Mouse (Mus musculus): ENCODE measurements at regions not wholly inside any gene's neighbourhood (a gene's known extent, or its start where the extent isn't known, plus 50 kb on each side); places are given as distances from the start of the nearest gene placed in this dataset.
"Not testable (repeated sequence)": the region's sequence is repeated elsewhere in the genome, so short reads cannot be mapped to it uniquely, and the experiment has no call there.

- WGBS = 69% methylated on average over 5 of the region's 5 CpGs
Measured at GRCm38 (mm10) chr14:113838237-113838636, 523.8 kb downstream of the Tpm3-rs7 start.

GRCm38 (mm10) chr14:113847836-113848235, 533.4 kb downstream of the Tpm3-rs7 start:
- not testable (repeated sequence) for ATAC-seq (ENCODE audit: insufficient number of reproducible peaks, low FRiP score, low TSS enrichment, low read depth); H3K9me3 ChIP-seq (ENCODE audit: control insufficient read depth, low read length); H3K27ac ChIP-seq (replicated peaks; ENCODE audit: low read depth, low read length); H3K4me1 ChIP-seq (ENCODE audit: control insufficient read depth, insufficient read depth, low read length); H3K9ac ChIP-seq (ENCODE audit: low read length); H3K4me2 ChIP-seq (ENCODE audit: low read depth, severe bottlenecking); H3K36me3 ChIP-seq (ENCODE audit: control insufficient read depth, insufficient read depth, low read length); H3K27me3 ChIP-seq (ENCODE audit: control insufficient read depth, insufficient read depth, low read length); DNase-seq (ENCODE audit: low spot score); H3K4me3 ChIP-seq (ENCODE audit: low read depth, low read length)
- WGBS = 93% methylated on average over 1 of the region's 1 CpGs

More at GRCm38 (mm10) chr14:113838237-113838636, 523.8 kb downstream of the Tpm3-rs7 start:
- Histone ChIP-seq H3K9ac (ENCODE audit: low read length) (no peak overlapping the region), H3K36me3 (ENCODE audit: control insufficient read depth, insufficient read depth, low read length) (no peaks in the 10 kb centered on the region), H3K27ac (replicated peaks; ENCODE audit: low read depth, low read length) (no peak overlapping the region), H3K4me1 (ENCODE audit: control insufficient read depth, insufficient read depth, low read length) (no peaks in the 10 kb centered on the region), H3K4me3 (ENCODE audit: low read depth, low read length) (no peak overlapping the region), H3K27me3 (ENCODE audit: control insufficient read depth, insufficient read depth, low read length) (no peaks in the 10 kb centered on the region), H3K9me3 (ENCODE audit: control insufficient read depth, low read length) (no peaks in the 10 kb centered on the region), H3K4me2 (ENCODE audit: low read depth, severe bottlenecking) (no peak overlapping the region)
- ATAC-seq (ENCODE audit: insufficient number of reproducible peaks, low FRiP score, low TSS enrichment, low read depth) (0 out of 2 replicates have a peak, but pooled peaks have one; percentile 31), DNase-seq (ENCODE audit: low spot score) (no peak)

- Histone ChIP-seq H3K4me2 (ENCODE audit: low read depth, severe bottlenecking) (no peak overlapping the region), H3K9me3 (ENCODE audit: control insufficient read depth, low read length) (no peaks in the 10 kb centered on the region), H3K4me3 (ENCODE audit: low read depth, low read length) (no peak overlapping the region), H3K27me3 (ENCODE audit: control insufficient read depth, insufficient read depth, low read length) (no peaks in the 10 kb centered on the region), H3K27ac (replicated peaks; ENCODE audit: low read depth, low read length) (no peak overlapping the region), H3K9ac (ENCODE audit: low read length) (no peak overlapping the region), H3K4me1 (ENCODE audit: control insufficient read depth, insufficient read depth, low read length) (no peaks in the 10 kb centered on the region), H3K36me3 (ENCODE audit: control insufficient read depth, insufficient read depth, low read length) (no peaks in the 10 kb centered on the region)
- 68% methylated on average over 4 of the region's 4 CpGs for WGBS
- ATAC-seq (ENCODE audit: insufficient number of reproducible peaks, low FRiP score, low TSS enrichment, low read depth) (no peak), DNase-seq (ENCODE audit: low spot score) (no peak)
Measured at GRCm38 (mm10) chr14:113852988-113853387, 538.6 kb downstream of the Tpm3-rs7 start.

GRCm38 (mm10) chr14:113867123-113868019, 553.0 kb downstream of the Tpm3-rs7 start:
- H3K27ac ChIP-seq (replicated peaks; ENCODE audit: low read depth, low read length) = no peak overlapping the region
- ATAC-seq (ENCODE audit: insufficient number of reproducible peaks, low FRiP score, low TSS enrichment, low read depth) = no peak
- H3K4me3 ChIP-seq (ENCODE audit: low read depth, low read length) = no peak overlapping the region
- no peaks in the 10 kb centered on the region for H3K9me3 ChIP-seq (ENCODE audit: control insufficient read depth, low read length)
- no peak for DNase-seq (ENCODE audit: low spot score)
- no peaks in the 10 kb centered on the region for H3K4me1 ChIP-seq (ENCODE audit: control insufficient read depth, insufficient read depth, low read length)
- 88% methylated on average over 5 of the region's 5 CpGs for WGBS
- no peak overlapping the region for H3K9ac ChIP-seq (ENCODE audit: low read length)
- no peaks in the 10 kb centered on the region for H3K36me3 ChIP-seq (ENCODE audit: control insufficient read depth, insufficient read depth, low read length)
- no peaks in the 10 kb centered on the region for H3K27me3 ChIP-seq (ENCODE audit: control insufficient read depth, insufficient read depth, low read length)
- no peak overlapping the region for H3K4me2 ChIP-seq (ENCODE audit: low read depth, severe bottlenecking)

GRCm38 (mm10) chr14:113883581-113883980, 569.2 kb downstream of the Tpm3-rs7 start:
- Histone ChIP-seq H3K9ac (ENCODE audit: low read length) (no peak overlapping the region), H3K9me3 (ENCODE audit: control insufficient read depth, low read length) (no peaks in the 10 kb centered on the region), H3K27me3 (ENCODE audit: control insufficient read depth, insufficient read depth, low read length) (no peaks in the 10 kb centered on the region), H3K27ac (replicated peaks; ENCODE audit: low read depth, low read length) (no peak overlapping the region), H3K36me3 (ENCODE audit: control insufficient read depth, insufficient read depth, low read length) (no peaks in the 10 kb centered on the region), H3K4me1 (ENCODE audit: control insufficient read depth, insufficient read depth, low read length) (no peaks in the 10 kb centered on the region), H3K4me3 (ENCODE audit: low read depth, low read length) (no peak overlapping the region), H3K4me2 (ENCODE audit: low read depth, severe bottlenecking) (no peak overlapping the region)
- no peak for DNase-seq (ENCODE audit: low spot score)
- ATAC-seq (ENCODE audit: insufficient number of reproducible peaks, low FRiP score, low TSS enrichment, low read depth) = no peak

GRCm38 (mm10) chr14:113886925-113887871, 572.8 kb downstream of the Tpm3-rs7 start:
- no peak for ATAC-seq (ENCODE audit: insufficient number of reproducible peaks, low FRiP score, low TSS enrichment, low read depth)

GRCm38 (mm10) chr14:113930779-113931178, 616.4 kb downstream of the Tpm3-rs7 start:
- ATAC-seq (ENCODE audit: insufficient number of reproducible peaks, low FRiP score, low TSS enrichment, low read depth) = no peak
- Histone ChIP-seq H3K4me2 (ENCODE audit: low read depth, severe bottlenecking) (no peak overlapping the region), H3K36me3 (ENCODE audit: control insufficient read depth, insufficient read depth, low read length) (no peaks in the 10 kb centered on the region), H3K27me3 (ENCODE audit: control insufficient read depth, insufficient read depth, low read length) (no peaks in the 10 kb centered on the region), H3K27ac (replicated peaks; ENCODE audit: low read depth, low read length) (no peak overlapping the region), H3K9me3 (ENCODE audit: control insufficient read depth, low read length) (no peaks in the 10 kb centered on the region), H3K9ac (ENCODE audit: low read length) (no peak overlapping the region), H3K4me1 (ENCODE audit: control insufficient read depth, insufficient read depth, low read length) (no peaks in the 10 kb centered on the region), H3K4me3 (ENCODE audit: low read depth, low read length) (no peak overlapping the region)
- DNase-seq (ENCODE audit: low spot score) = no peak
- WGBS = 77% methylated on average over 1 of the region's 1 CpGs

More at GRCm38 (mm10) chr14:113886925-113887871, 572.8 kb downstream of the Tpm3-rs7 start:
- H3K36me3 ChIP-seq (ENCODE audit: control insufficient read depth, insufficient read depth, low read length) = no peaks in the 10 kb centered on the region
- no peak overlapping the region for H3K9ac ChIP-seq (ENCODE audit: low read length)
- no peaks in the 10 kb centered on the region for H3K4me1 ChIP-seq (ENCODE audit: control insufficient read depth, insufficient read depth, low read length)
- WGBS = 80% methylated on average over 6 of the region's 6 CpGs
- no peaks in the 10 kb centered on the region for H3K9me3 ChIP-seq (ENCODE audit: control insufficient read depth, low read length)
- DNase-seq (ENCODE audit: low spot score) = no peak
- no peak overlapping the region for H3K4me2 ChIP-seq (ENCODE audit: low read depth, severe bottlenecking)
- no peaks in the 10 kb centered on the region for H3K27me3 ChIP-seq (ENCODE audit: control insufficient read depth, insufficient read depth, low read length)
- no peak overlapping the region for H3K4me3 ChIP-seq (ENCODE audit: low read depth, low read length)
- H3K27ac ChIP-seq (replicated peaks; ENCODE audit: low read depth, low read length) = no peak overlapping the region

GRCm38 (mm10) chr14:113933841-113934240, 619.4 kb downstream of the Tpm3-rs7 start:
- Histone ChIP-seq H3K9me3 (ENCODE audit: control insufficient read depth, low read length) (no peaks in the 10 kb centered on the region), H3K27ac (replicated peaks; ENCODE audit: low read depth, low read length) (no peak overlapping the region), H3K27me3 (ENCODE audit: control insufficient read depth, insufficient read depth, low read length) (no peaks in the 10 kb centered on the region), H3K9ac (ENCODE audit: low read length) (no peak overlapping the region), H3K4me2 (ENCODE audit: low read depth, severe bottlenecking) (no peak overlapping the region), H3K36me3 (ENCODE audit: control insufficient read depth, insufficient read depth, low read length) (no peaks in the 10 kb centered on the region), H3K4me3 (ENCODE audit: low read depth, low read length) (no peak overlapping the region), H3K4me1 (ENCODE audit: control insufficient read depth, insufficient read depth, low read length) (no peaks in the 10 kb centered on the region)
- 94% methylated on average over 4 of the region's 4 CpGs for WGBS
- DNase-seq (ENCODE audit: low spot score) (no peak), ATAC-seq (ENCODE audit: insufficient number of reproducible peaks, low FRiP score, low TSS enrichment, low read depth) (no peak)

All from limb, embryonic 11.5 days (tissue).